Mouse (Mus musculus) thymus, adult 2 months (tissue): ENCODE data around the gene Senp7. TPM values are rescaled to one million over a fixed set of nuclear protein-coding genes. Genes with fewer than 3 reads are reported as not detected.

Experiments
- DNase-seq: peaks from one replicate; pipeline ENCODE4 v3.0.0; 2021
- H3K27ac ChIP-seq: fragments of 200-500 bp; 2 replicates; pipeline ENCODE4 v1.5.1; 2012; ENCODE audit warnings: low read length, control low read depth; ENCODE audit not compliant: control insufficient read depth, insufficient read depth
- H3K27me3 ChIP-seq: fragments of 200-500 bp; 2 replicates; pipeline ENCODE4 v1.6.1; 2012; ENCODE audit warnings: mild to moderate bottlenecking, low read length, moderate library complexity, mixed read lengths; ENCODE audit not compliant: control insufficient read depth, insufficient read depth
- H3K36me3 ChIP-seq: fragments of 200-500 bp; 2 replicates; pipeline ENCODE4 v1.6.1; 2012; ENCODE audit warnings: mild to moderate bottlenecking, low read length, moderate library complexity; ENCODE audit not compliant: control insufficient read depth, insufficient read depth
- H3K4me1 ChIP-seq: fragments of 200-500 bp; replicated peaks from 2 replicates; pipeline ENCODE4 v1.6.1; 2012; ENCODE audit warnings: low read length; ENCODE audit not compliant: control insufficient read depth, insufficient read depth
- H3K4me3 ChIP-seq: fragments of 200-500 bp; 2 replicates; pipeline ENCODE4 v1.5.1; 2012; ENCODE audit warnings: mild to moderate bottlenecking, low read length, control low read depth, moderate library complexity; ENCODE audit not compliant: control insufficient read depth, insufficient read depth
- CTCF ChIP-seq: fragments of 200-500 bp; IDR thresholded peaks from 2 replicates; pipeline ENCODE4 v1.5.1; 2012; ENCODE audit warnings: mild to moderate bottlenecking, control low read depth, low read length, moderate library complexity, borderline replicate concordance; ENCODE audit not compliant: control insufficient read depth, poor library complexity, insufficient read depth; ENCODE audit errors: extremely low read depth
- POLR2A ChIP-seq: fragments of 200-500 bp; IDR thresholded peaks from 2 replicates; pipeline ENCODE4 v1.6.1; 2012; ENCODE audit warnings: mild to moderate bottlenecking, low read length, control low read depth, moderate library complexity; ENCODE audit not compliant: control insufficient read depth, poor library complexity, insufficient read depth; ENCODE audit errors: extremely low read depth
- WGBS: fragments of 180-500 bp; shearing (Covaris S2); methylation state at CpG from one replicate; pipeline ENCODE4 v1.1.7; 2018; 5-methylcytosine and 5-hydroxymethylcytosine counted together
- polyA plus RNA-seq: library from polyadenylated mRNA; depleted of rRNA; stranded (reverse); fragments of >200 nt; gene quantifications from 2 replicates; pipeline ENCODE4 v1.2.3, GENCODE M21; 2012

The Senp7 gene
- polyA plus RNA-seq, 1 experiment = 14.1 TPM

GRCm38 (mm10) chr16:56163466-56163865, 115.3 kb downstream of the Senp7 start:
- H3K4me1 ChIP-seq = no peaks in the 10 kb centered on the region
- no peak overlapping the region for H3K4me3 ChIP-seq
- H3K36me3 ChIP-seq = peaks cover 21% of the 10 kb centered on the region
- WGBS = 95% methylated on average over 7 of the region's 7 CpGs
- DNase-seq = no peak
- H3K27ac ChIP-seq = no peak overlapping the region
- TF ChIP-seq POLR2A = no peak
- TF ChIP-seq CTCF = no peak
- no peaks in the 10 kb centered on the region for H3K27me3 ChIP-seq

- no peaks in the 10 kb centered on the region for H3K27me3 ChIP-seq
- no peak overlapping the region for H3K27ac ChIP-seq
- TF ChIP-seq CTCF = no peak
- no peak for TF ChIP-seq POLR2A
- H3K36me3 ChIP-seq = peaks cover 43% of the 10 kb centered on the region
- no peaks in the 10 kb centered on the region for H3K4me1 ChIP-seq
- DNase-seq = no peak
- H3K4me3 ChIP-seq = no peak overlapping the region
These were observed 122.1 kb downstream of the Senp7 start for GRCm38 (mm10) chr16:56170247-56170646.

GRCm38 (mm10) chr16:56175867-56176581, 127.9 kb downstream of the Senp7 start:
- no peak for TF ChIP-seq POLR2A
- TF ChIP-seq CTCF = no peak
- H3K27me3 ChIP-seq = no peaks in the 10 kb centered on the region
- H3K4me1 ChIP-seq = no peaks in the 10 kb centered on the region
- DNase-seq = no peak
- H3K27ac ChIP-seq = no peak overlapping the region
- WGBS = 94% methylated on average over 8 of the region's 8 CpGs
- no peak overlapping the region for H3K4me3 ChIP-seq
- peaks cover 38% of the 10 kb centered on the region for H3K36me3 ChIP-seq

DNA sequence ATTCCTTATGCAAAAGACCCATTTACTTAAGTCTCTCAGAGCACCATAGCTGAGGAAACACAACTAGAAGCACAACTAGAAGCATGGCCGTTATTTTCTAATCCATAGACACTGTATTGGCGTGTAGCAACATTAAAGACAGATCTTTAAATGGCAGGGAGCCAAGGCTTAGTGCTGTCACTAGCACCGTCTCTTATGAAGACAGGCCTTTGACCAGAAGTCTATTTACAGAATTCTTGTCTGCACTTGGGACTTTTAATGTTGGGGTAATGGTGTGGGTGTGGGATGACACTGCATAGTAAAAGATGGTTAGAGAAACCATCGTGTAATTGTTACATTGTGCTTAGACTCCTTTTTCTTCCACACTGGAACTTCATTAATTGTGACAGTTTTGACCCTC, 138.7 kb downstream of the Senp7 start:
- 98% methylated on average over 4 of the region's 4 CpGs for WGBS
- no peak for DNase-seq
- H3K27me3 ChIP-seq = no peaks in the 10 kb centered on the region
- no peak overlapping the region for H3K4me3 ChIP-seq
- H3K27ac ChIP-seq = no peak overlapping the region
- TF ChIP-seq CTCF (no peak), POLR2A (no peak)
- peaks cover 22% of the 10 kb centered on the region for H3K36me3 ChIP-seq
- no peaks in the 10 kb centered on the region for H3K4me1 ChIP-seq

- TF ChIP-seq CTCF = no peak
- TF ChIP-seq POLR2A = no peak
- H3K4me3 ChIP-seq = no peak overlapping the region
- DNase-seq = no peak
- no peaks in the 10 kb centered on the region for H3K4me1 ChIP-seq
- 97% methylated on average over 9 of the region's 9 CpGs for WGBS
- no peaks in the 10 kb centered on the region for H3K27me3 ChIP-seq
- no peak overlapping the region for H3K27ac ChIP-seq
- peaks cover 22% of the 10 kb centered on the region for H3K36me3 ChIP-seq
These were observed 140.1 kb downstream of the Senp7 start for GRCm38 (mm10) chr16:56188198-56188597.

GRCm38 (mm10) chr16:56204051-56204450, 155.9 kb downstream of the Senp7 start, which contains the start of gene Impg2:
Gene Impg2, plus strand, starts transcription at chr16:56204313.
- no peak within 1 kb of the TSS for H3K4me3 ChIP-seq
- TF ChIP-seq POLR2A = no peak
- TF ChIP-seq CTCF = no peak
- no peak within 1 kb of the TSS for H3K27ac ChIP-seq
- WGBS = 87% methylated on average over 6 of the region's 6 CpGs
- H3K36me3 ChIP-seq = no peaks in the 10 kb centered on the region
- no peaks in the 10 kb centered on the region for H3K4me1 ChIP-seq
- DNase-seq = no peak
- H3K27me3 ChIP-seq = no peaks in the 10 kb centered on the region
